Mouse (Mus musculus) limb, embryonic 10.5 days (tissue): ENCODE data around the gene Supt5. TPM values are rescaled to one million over a fixed set of nuclear protein-coding genes. Genes with fewer than 3 reads are reported as not detected.
"Not testable (repeated sequence)": the region's sequence is repeated elsewhere in the genome, so short reads cannot be mapped to it uniquely, and the experiment has no call there.

Experiments used
- DNase-seq: peaks from one replicate; pipeline ENCODE4 v3.0.0-alpha.2; 2017; ENCODE audit warnings: low spot score
- H3K27ac ChIP-seq: fragments of 300-500 bp; sonication (generic); 2 replicates; pipeline ENCODE4 v1.5.1; 2016; ENCODE audit warnings: mild to moderate bottlenecking
- H3K27me3 ChIP-seq: fragments of 300-500 bp; sonication (generic); 2 replicates; pipeline ENCODE4 v1.6.1; 2016; ENCODE audit warnings: low read depth, mild to moderate bottlenecking; ENCODE audit not compliant: poor library complexity, severe bottlenecking
- H3K36me3 ChIP-seq: fragments of 300-500 bp; sonication (generic); 2 replicates; pipeline ENCODE4 v1.6.1; 2016; ENCODE audit warnings: mild to moderate bottlenecking, moderate library complexity
- H3K4me1 ChIP-seq: fragments of 300-500 bp; sonication (generic); 2 replicates; pipeline ENCODE4 v1.6.1; 2016
- H3K4me3 ChIP-seq: fragments of 300-500 bp; sonication (generic); 2 replicates; pipeline ENCODE4 v1.5.1; 2016; ENCODE audit warnings: mild to moderate bottlenecking, moderate library complexity
- H3K9me3 ChIP-seq: fragments of 300-500 bp; sonication (generic); replicated peaks from 2 replicates; pipeline ENCODE4 v1.6.1; 2016; ENCODE audit warnings: mild to moderate bottlenecking
- WGBS: fragments of 180-500 bp; shearing (Covaris S2); methylation state at CpG from one replicate; pipeline ENCODE4 v1.1.7; 2016; 5-methylcytosine and 5-hydroxymethylcytosine counted together
- polyA plus RNA-seq: library from polyadenylated mRNA; unstranded; fragments of >200 nt; fragmentation: Nextera tagmentation; extraction: Ambion mirVana; gene quantifications from 2 replicates; pipeline ENCODE4 v1.2.1, GENCODE M21; 2016

Supt5 gene
- polyA plus RNA-seq = 123 and 124 TPM in 2 replicates

GRCm38 (mm10) chr7:28338108-28338998, at the start of gene Supt5:
Gene Supt5, minus strand, starts transcription at chr7:28338746.
- Histone ChIP-seq H3K9me3 (no peaks in the 10 kb centered on the region), H3K27ac (peak within 1 kb of the TSS; percentile 93), H3K27me3 (no peaks in the 10 kb centered on the region), H3K36me3 (peaks cover 31% of the 10 kb centered on the region), H3K4me1 (peaks cover 35% of the 10 kb centered on the region), H3K4me3 (peak within 1 kb of the TSS; percentile 73)
- DNase-seq = peak; percentile 95
- under 1% methylated on average over 77 of the region's 77 CpGs for WGBS

- not testable (repeated sequence) for H3K9me3 ChIP-seq, DNase-seq, H3K27ac ChIP-seq, H3K27me3 ChIP-seq, H3K4me3 ChIP-seq
- WGBS = 91% methylated on average over 7 of the region's 7 CpGs
- H3K4me1 ChIP-seq = peaks cover 30% of the 10 kb centered on the region
- H3K36me3 ChIP-seq = peaks cover 58% of the 10 kb centered on the region
Observed at GRCm38 (mm10) chr7:28387384-28387783, 48.8 kb upstream of the Supt5 start.

GRCm38 (mm10) chr7:28386877-28387276, 48.3 kb upstream of the Supt5 start:
- H3K4me1 ChIP-seq = peaks cover 36% of the 10 kb centered on the region
- H3K4me3 ChIP-seq, H3K27me3 ChIP-seq, H3K9me3 ChIP-seq, DNase-seq, H3K27ac ChIP-seq: not testable (repeated sequence)
- H3K36me3 ChIP-seq = peaks cover 58% of the 10 kb centered on the region
- WGBS = 89% methylated on average over 6 of the region's 6 CpGs

GRCm38 (mm10) chr7:28386462-28386861, 47.9 kb upstream of the Supt5 start:
- Histone ChIP-seq H3K27ac (peak overlapping the region; percentile 75), H3K4me3 (peak overlapping the region; percentile 10; the same call in 1 of the 2 replicates), H3K9me3 (no peaks in the 10 kb centered on the region), H3K4me1 (peaks cover 36% of the 10 kb centered on the region), H3K36me3 (peaks cover 58% of the 10 kb centered on the region), H3K27me3 (no peaks in the 10 kb centered on the region)
- 20% methylated on average over 4 of the region's 4 CpGs for WGBS
- peak; percentile 92 for DNase-seq

GRCm38 (mm10) chr7:28386007-28386406, 47.5 kb upstream of the Supt5 start:
- 96% methylated on average over 7 of the region's 7 CpGs for WGBS
- peaks cover 38% of the 10 kb centered on the region for H3K4me1 ChIP-seq
- H3K9me3 ChIP-seq = no peaks in the 10 kb centered on the region
- no peak for DNase-seq
- H3K27ac ChIP-seq = peak overlapping the region; percentile 75
- 0 out of 2 replicates have a peak overlapping the region, but pooled peaks have one; percentile 10 for H3K4me3 ChIP-seq
- H3K36me3 ChIP-seq = peaks cover 58% of the 10 kb centered on the region
- no peaks in the 10 kb centered on the region for H3K27me3 ChIP-seq

- Histone ChIP-seq H3K4me3 (no peak overlapping the region), H3K36me3 (peaks cover 50% of the 10 kb centered on the region), H3K27ac (no peak overlapping the region), H3K4me1 (peaks cover 46% of the 10 kb centered on the region), H3K27me3 (no peaks in the 10 kb centered on the region), H3K9me3 (no peaks in the 10 kb centered on the region)
- 91% methylated on average over 9 of the region's 9 CpGs for WGBS
- DNase-seq = no peak
Observed at GRCm38 (mm10) chr7:28385196-28385595, 46.6 kb upstream of the Supt5 start.

GRCm38 (mm10) chr7:28384162-28384561, 45.6 kb upstream of the Supt5 start:
- 89% methylated on average over 6 of the region's 6 CpGs for WGBS
- H3K4me1 ChIP-seq = peaks cover 53% of the 10 kb centered on the region

GRCm38 (mm10) chr7:28383606-28384005, 45.1 kb upstream of the Supt5 start:
- H3K4me1 ChIP-seq = peaks cover 59% of the 10 kb centered on the region
- H3K36me3 ChIP-seq = peaks cover 34% of the 10 kb centered on the region
- no peak for DNase-seq
- no peak overlapping the region for H3K4me3 ChIP-seq
- H3K27me3 ChIP-seq = no peaks in the 10 kb centered on the region
- H3K27ac ChIP-seq = peak overlapping the region; percentile 95
- 87% methylated on average over 4 of the region's 4 CpGs for WGBS
- H3K9me3 ChIP-seq = no peaks in the 10 kb centered on the region

More at GRCm38 (mm10) chr7:28384162-28384561, 45.6 kb upstream of the Supt5 start:
- DNase-seq = no peak
- no peak overlapping the region for H3K27ac ChIP-seq
- H3K36me3 ChIP-seq = peaks cover 40% of the 10 kb centered on the region
- no peaks in the 10 kb centered on the region for H3K9me3 ChIP-seq
- H3K4me3 ChIP-seq = no peak overlapping the region
- H3K27me3 ChIP-seq = no peaks in the 10 kb centered on the region

GRCm38 (mm10) chr7:28382981-28383396, 44.4 kb upstream of the Supt5 start:
- WGBS = 74% methylated on average over 11 of the region's 11 CpGs
- Histone ChIP-seq H3K36me3 (peaks cover 28% of the 10 kb centered on the region), H3K27ac (peak overlapping the region; percentile 95), H3K27me3 (no peaks in the 10 kb centered on the region), H3K4me3 (no peak overlapping the region), H3K9me3 (no peaks in the 10 kb centered on the region), H3K4me1 (peaks cover 65% of the 10 kb centered on the region)
- no peak for DNase-seq

GRCm38 (mm10) chr7:28382347-28382951, 43.9 kb upstream of the Supt5 start:
- Histone ChIP-seq H3K27ac (peak overlapping the region; percentile 95), H3K36me3 (peaks cover 28% of the 10 kb centered on the region), H3K9me3 (no peaks in the 10 kb centered on the region), H3K27me3 (no peaks in the 10 kb centered on the region), H3K4me3 (peak overlapping the region; percentile 46), H3K4me1 (peaks cover 71% of the 10 kb centered on the region)
- 65% methylated on average over 12 of the region's 12 CpGs for WGBS
- peak; percentile 48 for DNase-seq

- Histone ChIP-seq H3K27me3 (no peaks in the 10 kb centered on the region), H3K36me3 (peaks cover 28% of the 10 kb centered on the region), H3K4me1 (peaks cover 75% of the 10 kb centered on the region), H3K4me3 (peak overlapping the region; percentile 46), H3K9me3 (no peaks in the 10 kb centered on the region), H3K27ac (peak overlapping the region; percentile 95)
- WGBS = 3% methylated on average over 16 of the region's 20 CpGs
- DNase-seq = peak; percentile 88
Observed at GRCm38 (mm10) chr7:28381938-28382337, 43.4 kb upstream of the Supt5 start.

- Histone ChIP-seq H3K27ac (peak overlapping the region; percentile 95), H3K4me3 (peak overlapping the region; percentile 46), H3K9me3 (no peaks in the 10 kb centered on the region), H3K36me3 (peaks cover 23% of the 10 kb centered on the region), H3K27me3 (no peaks in the 10 kb centered on the region), H3K4me1 (peaks cover 76% of the 10 kb centered on the region)
- peak; percentile 64 for DNase-seq
- WGBS = 8% methylated on average over 30 of the region's 30 CpGs
Observed at GRCm38 (mm10) chr7:28381017-28381790, 42.7 kb upstream of the Supt5 start.
